Mouse (Mus musculus) intestine, embryonic 16.5 days (tissue): ENCODE measurements at regions not wholly inside any gene's neighbourhood (a gene's known extent, or its start where the extent isn't known, plus 50 kb on each side); places are given as distances from the start of the nearest gene placed in this dataset.

Source experiments
- ATAC-seq: fragments of 200-750 bp; cut with Nextera tagmentation; 2 replicates; pipeline ENCODE4 v1.8.0; 2017; ENCODE audit warnings: moderate TSS enrichment, moderate library complexity
- H3K27ac ChIP-seq: fragments of 300-500 bp; sonication (generic); 2 replicates; pipeline ENCODE4 v1.5.1; 2014; ENCODE audit warnings: mild to moderate bottlenecking, low read length
- H3K27me3 ChIP-seq: fragments of 300-500 bp; sonication (generic); replicated peaks from 2 replicates; pipeline ENCODE4 v1.6.1; 2014; ENCODE audit warnings: low read length, control low read depth, mixed read lengths; ENCODE audit not compliant: control insufficient read depth, insufficient read depth
- H3K36me3 ChIP-seq: fragments of 300-500 bp; sonication (generic); 2 replicates; pipeline ENCODE4 v1.6.1; 2014; ENCODE audit warnings: low read length, control low read depth; ENCODE audit not compliant: control insufficient read depth, insufficient read depth
- H3K4me1 ChIP-seq: fragments of 300-500 bp; sonication (generic); 2 replicates; pipeline ENCODE4 v1.6.1; 2014; ENCODE audit warnings: low read length, control low read depth, mixed read lengths; ENCODE audit not compliant: control insufficient read depth, insufficient read depth
- H3K4me2 ChIP-seq: fragments of 300-500 bp; sonication (generic); 2 replicates; pipeline ENCODE4 v1.6.1; 2014; ENCODE audit warnings: low read depth, low read length, control low read depth
- H3K4me3 ChIP-seq: fragments of 300-500 bp; sonication (generic); 2 replicates; pipeline ENCODE4 v1.5.1; 2014; ENCODE audit warnings: mild to moderate bottlenecking, low read length
- H3K9ac ChIP-seq: fragments of 300-500 bp; sonication (generic); 2 replicates; pipeline ENCODE4 v1.6.1; 2014; ENCODE audit warnings: low read depth, low read length
- H3K9me3 ChIP-seq: fragments of 300-500 bp; sonication (generic); 2 replicates; pipeline ENCODE4 v1.6.1; 2016; ENCODE audit warnings: low read length, control low read depth; ENCODE audit not compliant: control insufficient read depth
- WGBS: fragments of 180-500 bp; shearing (Covaris S2); extraction: QIAGEN DNeasy Blood & Tissue Kit; methylation state at CpG from one replicate; pipeline ENCODE4 v1.1.7; 2014; 5-methylcytosine and 5-hydroxymethylcytosine counted together

DNA sequence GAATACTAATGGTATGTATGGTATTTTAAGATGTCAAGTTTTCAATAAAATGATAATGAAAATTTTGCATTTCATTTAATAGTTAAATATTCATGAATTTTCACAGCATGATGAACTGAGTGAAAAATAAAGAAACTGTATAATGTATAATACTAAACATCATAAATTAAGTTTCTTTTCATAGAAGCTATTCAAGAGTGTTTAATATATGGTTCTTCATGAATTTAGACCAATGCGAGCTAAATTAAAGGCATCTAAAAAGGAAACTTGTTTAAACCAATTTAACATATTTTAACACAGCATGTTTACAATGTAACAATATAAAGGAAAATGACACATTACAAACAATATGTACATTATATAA lies 321.8 kb upstream of the Prkd1 start:
- H3K27me3 ChIP-seq = no peaks in the 10 kb centered on the region
- no peaks in the 10 kb centered on the region for H3K4me1 ChIP-seq
- no peak overlapping the region for H3K4me2 ChIP-seq
- no peak overlapping the region for H3K27ac ChIP-seq
- no peak overlapping the region for H3K9ac ChIP-seq
- no peak overlapping the region for H3K4me3 ChIP-seq
- no peaks in the 10 kb centered on the region for H3K9me3 ChIP-seq
- no peak for ATAC-seq
- H3K36me3 ChIP-seq = no peaks in the 10 kb centered on the region
- 80% methylated on average over 1 of the region's 1 CpGs for WGBS

GRCm38 (mm10) chr12:50969887-50970758 lies 321.2 kb upstream of the Prkd1 start:
- H3K9me3 ChIP-seq = no peaks in the 10 kb centered on the region
- no peak overlapping the region for H3K9ac ChIP-seq
- H3K4me1 ChIP-seq = no peaks in the 10 kb centered on the region
- 82% methylated on average over 4 of the region's 4 CpGs for WGBS
- H3K36me3 ChIP-seq = no peaks in the 10 kb centered on the region
- ATAC-seq = no peak
- H3K27me3 ChIP-seq = no peaks in the 10 kb centered on the region
- H3K4me3 ChIP-seq = no peak overlapping the region
- no peak overlapping the region for H3K4me2 ChIP-seq
- no peak overlapping the region for H3K27ac ChIP-seq

DNA sequence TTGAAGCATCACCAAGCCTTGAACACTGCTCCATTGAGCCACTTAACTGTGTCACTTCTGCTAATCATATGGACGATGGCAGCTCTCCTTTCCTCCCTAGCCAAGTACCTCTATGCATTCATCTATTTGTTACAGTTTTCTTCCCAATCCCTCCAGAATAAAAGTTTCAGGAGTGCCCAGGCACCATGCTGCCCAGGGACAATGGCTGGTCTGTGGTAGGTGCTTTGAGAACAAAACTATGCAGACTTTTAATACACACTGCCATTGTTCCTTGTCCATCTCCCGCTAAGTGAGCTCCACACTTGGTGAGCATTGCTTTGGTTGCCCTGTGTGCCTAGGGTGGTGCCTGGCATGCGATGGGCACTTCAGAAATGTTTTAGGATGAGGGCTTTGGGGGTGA lies 320.5 kb upstream of the Prkd1 start:
- Histone ChIP-seq H3K4me3 (no peak overlapping the region), H3K9me3 (no peaks in the 10 kb centered on the region), H3K27me3 (no peaks in the 10 kb centered on the region), H3K9ac (no peak overlapping the region), H3K27ac (no peak overlapping the region), H3K36me3 (no peaks in the 10 kb centered on the region), H3K4me1 (no peaks in the 10 kb centered on the region), H3K4me2 (no peak overlapping the region)
- no peak for ATAC-seq
- WGBS = 67% methylated on average over 3 of the region's 3 CpGs

- no peak overlapping the region for H3K4me3 ChIP-seq
- H3K4me2 ChIP-seq = no peak overlapping the region
- H3K36me3 ChIP-seq = no peaks in the 10 kb centered on the region
- H3K27ac ChIP-seq = no peak overlapping the region
- no peaks in the 10 kb centered on the region for H3K27me3 ChIP-seq
- no peaks in the 10 kb centered on the region for H3K4me1 ChIP-seq
- ATAC-seq = no peak
- H3K9me3 ChIP-seq = no peaks in the 10 kb centered on the region
- no peak overlapping the region for H3K9ac ChIP-seq
- WGBS = 48% methylated on average over 5 of the region's 5 CpGs
These were observed 318.4 kb upstream of the Prkd1 start for GRCm38 (mm10) chr12:50967168-50967810.

GRCm38 (mm10) chr12:50953971-50954370 lies 305.1 kb upstream of the Prkd1 start:
- Histone ChIP-seq H3K27me3 (no peaks in the 10 kb centered on the region), H3K4me2 (no peak overlapping the region), H3K27ac (no peak overlapping the region), H3K4me3 (no peak overlapping the region), H3K36me3 (no peaks in the 10 kb centered on the region), H3K4me1 (no peaks in the 10 kb centered on the region), H3K9me3 (no peaks in the 10 kb centered on the region), H3K9ac (no peak overlapping the region)
- no peak for ATAC-seq
- 78% methylated on average over 5 of the region's 5 CpGs for WGBS

GRCm38 (mm10) chr12:50947035-50947434 lies 298.1 kb upstream of the Prkd1 start:
- WGBS = 56% methylated on average over 2 of the region's 2 CpGs
- no peak for ATAC-seq
- no peaks in the 10 kb centered on the region for H3K36me3 ChIP-seq

DNA sequence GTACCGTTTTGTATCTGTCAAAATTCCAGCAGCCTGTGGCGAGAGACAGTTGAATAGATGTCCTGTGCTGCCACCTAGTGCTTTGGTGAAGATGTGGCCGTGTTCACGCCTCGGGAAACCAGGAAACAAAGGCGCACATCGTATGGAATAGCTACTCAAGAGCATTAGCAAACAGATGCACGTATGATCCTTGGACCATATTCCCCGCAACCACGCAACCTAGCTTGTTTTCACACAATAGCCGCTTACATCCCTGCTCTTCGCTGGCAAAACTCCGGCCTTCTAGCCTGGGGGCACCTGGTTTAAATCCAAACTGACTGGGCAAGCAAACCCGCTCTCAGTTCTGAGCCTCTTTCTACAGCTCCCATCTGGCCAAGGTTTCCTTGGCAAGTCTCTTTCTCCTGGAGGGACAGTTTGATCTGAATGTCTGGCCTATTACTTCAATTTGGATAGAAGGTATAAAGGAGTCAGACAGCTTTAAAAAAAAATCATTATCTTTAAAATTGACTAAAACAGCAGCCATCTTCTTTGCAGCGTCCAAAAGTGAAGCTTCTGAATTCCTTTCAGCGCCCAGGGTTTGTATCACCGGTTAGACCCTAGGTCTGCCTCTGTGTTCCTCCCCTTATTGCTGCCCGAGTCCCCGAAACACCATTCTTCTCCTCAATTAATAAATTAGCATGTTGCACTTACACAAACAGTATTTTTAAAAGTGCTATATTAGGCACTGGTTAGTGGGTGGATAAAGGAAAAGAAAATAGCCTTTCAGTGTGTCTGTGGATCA lies 295.0 kb upstream of the Prkd1 start:
- WGBS = 23% methylated on average over 19 of the region's 19 CpGs
- H3K9ac ChIP-seq = peak overlapping the region; percentile 42; the same call in 1 of the 2 replicates
- H3K9me3 ChIP-seq = no peaks in the 10 kb centered on the region
- H3K4me2 ChIP-seq = peak overlapping the region; percentile 53
- H3K27ac ChIP-seq = no peak overlapping the region
- H3K27me3 ChIP-seq = no peaks in the 10 kb centered on the region
- H3K36me3 ChIP-seq = no peaks in the 10 kb centered on the region
- peak overlapping the region; percentile 27; the same call in 1 of the 2 replicates for H3K4me3 ChIP-seq
- no peaks in the 10 kb centered on the region for H3K4me1 ChIP-seq
- peak; percentile 71 for ATAC-seq

More at GRCm38 (mm10) chr12:50947035-50947434, 298.1 kb upstream of the Prkd1 start:
- no peaks in the 10 kb centered on the region for H3K27me3 ChIP-seq
- H3K4me2 ChIP-seq = no peak overlapping the region
- H3K4me1 ChIP-seq = no peaks in the 10 kb centered on the region
- no peak overlapping the region for H3K4me3 ChIP-seq
- H3K27ac ChIP-seq = no peak overlapping the region
- no peak overlapping the region for H3K9ac ChIP-seq
- H3K9me3 ChIP-seq = no peaks in the 10 kb centered on the region

DNA sequence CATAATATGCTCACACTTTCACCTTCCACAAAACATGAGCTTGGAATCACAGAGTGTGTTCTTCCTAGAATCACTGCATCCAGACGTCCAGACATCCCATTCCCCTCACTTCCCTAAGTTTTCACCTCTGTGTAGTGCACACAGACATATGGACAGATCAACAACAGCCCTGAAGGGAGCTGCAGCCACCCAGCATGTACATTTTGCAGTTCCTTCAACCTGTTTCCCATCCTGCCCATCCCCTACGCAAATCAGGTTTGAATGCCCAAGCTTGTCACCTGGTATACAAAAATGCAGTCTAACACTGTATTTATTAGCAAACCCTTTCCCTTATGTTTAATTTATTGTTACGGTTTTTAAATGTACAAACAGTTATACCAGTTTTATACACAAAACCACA lies 294.4 kb upstream of the Prkd1 start:
- WGBS = 45% methylated on average over 3 of the region's 3 CpGs
- Histone ChIP-seq H3K36me3 (no peaks in the 10 kb centered on the region), H3K4me2 (no peak overlapping the region), H3K27ac (no peak overlapping the region), H3K4me1 (no peaks in the 10 kb centered on the region), H3K4me3 (no peak overlapping the region), H3K9me3 (no peaks in the 10 kb centered on the region), H3K27me3 (no peaks in the 10 kb centered on the region), H3K9ac (no peak overlapping the region)
- ATAC-seq = no peak

- H3K9ac ChIP-seq = no peak overlapping the region
- H3K27me3 ChIP-seq = no peaks in the 10 kb centered on the region
- H3K27ac ChIP-seq = no peak overlapping the region
- no peaks in the 10 kb centered on the region for H3K36me3 ChIP-seq
- ATAC-seq = no peak
- H3K9me3 ChIP-seq = no peaks in the 10 kb centered on the region
- H3K4me3 ChIP-seq = no peak overlapping the region
- H3K4me2 ChIP-seq = no peak overlapping the region
- no peaks in the 10 kb centered on the region for H3K4me1 ChIP-seq
- 82% methylated on average over 5 of the region's 5 CpGs for WGBS
These were observed 286.6 kb upstream of the Prkd1 start for GRCm38 (mm10) chr12:50935516-50935915.
